Mouse (Mus musculus) myocyte (in vitro differentiated cells): ENCODE data around the gene Cc2d1b.

ENCODE experiments used
- E2F4 ChIP-seq: IDR thresholded peaks from one replicate; pipeline ENCODE4 v1.6.1; 2011; ENCODE audit warnings: mild to moderate bottlenecking, control low read depth, moderate library complexity; ENCODE audit not compliant: insufficient read depth
- MAX ChIP-seq: IDR thresholded peaks from one replicate; pipeline ENCODE4 v1.6.1; 2011; ENCODE audit warnings: low read depth, mild to moderate bottlenecking, control low read depth
- POLR2A ChIP-seq: IDR thresholded peaks from one replicate; pipeline ENCODE4 v1.6.1; 2011; ENCODE audit warnings: low read depth, mild to moderate bottlenecking, control low read depth, moderate library complexity; ENCODE audit not compliant: insufficient read length
- POLR2AphosphoS2 ChIP-seq: IDR thresholded peaks from one replicate; pipeline ENCODE4 v1.6.1; 2011; ENCODE audit warnings: low read depth, control low read depth; ENCODE audit not compliant: insufficient read length
- REST ChIP-seq: IDR thresholded peaks from one replicate; pipeline ENCODE4 v1.6.1; 2011; ENCODE audit warnings: mild to moderate bottlenecking, control low read depth, moderate library complexity; ENCODE audit not compliant: insufficient read depth, insufficient read length
- SRF ChIP-seq: IDR thresholded peaks from one replicate; pipeline ENCODE4 v1.6.1; 2011; ENCODE audit warnings: low read depth; ENCODE audit not compliant: control insufficient read depth, insufficient read length
- TCF12 ChIP-seq: IDR thresholded peaks from one replicate; pipeline ENCODE4 v1.6.1; 2011; ENCODE audit warnings: mild to moderate bottlenecking, control low read depth; ENCODE audit not compliant: poor library complexity, insufficient read depth, severe bottlenecking

- TF ChIP-seq E2F4 = no peak
- TF ChIP-seq TCF12 = no peak
- TF ChIP-seq POLR2A = no peak
- TF ChIP-seq SRF = no peak
- TF ChIP-seq POLR2AphosphoS2 = no peak
- no peak for TF ChIP-seq REST
- no peak for TF ChIP-seq MAX
Observed at GRCm38 (mm10) chr4:108638752-108639151, 19.0 kb downstream of the Cc2d1b start.
